Mouse (Mus musculus): Measurements from ENCODE around the gene Acsl5.

DNA sequence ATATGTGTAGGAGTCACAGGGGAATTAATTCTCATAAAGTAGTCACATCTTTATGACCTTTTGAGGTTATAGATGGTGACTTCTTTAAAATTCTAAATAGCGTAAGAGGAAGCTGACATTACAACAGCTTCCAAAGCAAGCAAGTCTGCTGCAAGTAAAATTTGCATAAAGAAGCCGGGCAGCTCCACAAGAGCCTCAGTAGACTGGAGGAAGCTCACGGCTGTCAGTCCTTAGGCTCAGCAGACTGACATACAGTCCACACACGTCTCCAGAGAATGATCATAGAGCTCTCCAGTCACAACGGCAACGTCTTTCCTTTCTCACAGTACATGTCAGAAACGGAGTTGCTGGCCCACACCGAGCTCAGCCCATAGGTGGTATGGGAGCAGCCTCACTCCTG, 60.1 kb downstream of the Acsl5 start:
- TF ChIP-seq POLR2A (IDR thresholded peaks at IDR 0.05; ENCODE audit: extremely low read depth, insufficient read depth, low read length) (no peak), CTCF (IDR thresholded peaks at IDR 0.05; ENCODE audit: extremely low read depth, insufficient read depth, low read length) (no peak)
